Mouse (Mus musculus): ENCODE data around the gene Trpv6. TPM values are rescaled to one million over a fixed set of nuclear protein-coding genes. Genes with fewer than 3 reads are reported as not detected.
A peak's percentile ranks its signal among the peaks of the same experiment; 100 is the strongest.

Gene Trpv6
- polyA plus RNA-seq, 1 experiment from 2014 or later: 1.8 TPM

DNA sequence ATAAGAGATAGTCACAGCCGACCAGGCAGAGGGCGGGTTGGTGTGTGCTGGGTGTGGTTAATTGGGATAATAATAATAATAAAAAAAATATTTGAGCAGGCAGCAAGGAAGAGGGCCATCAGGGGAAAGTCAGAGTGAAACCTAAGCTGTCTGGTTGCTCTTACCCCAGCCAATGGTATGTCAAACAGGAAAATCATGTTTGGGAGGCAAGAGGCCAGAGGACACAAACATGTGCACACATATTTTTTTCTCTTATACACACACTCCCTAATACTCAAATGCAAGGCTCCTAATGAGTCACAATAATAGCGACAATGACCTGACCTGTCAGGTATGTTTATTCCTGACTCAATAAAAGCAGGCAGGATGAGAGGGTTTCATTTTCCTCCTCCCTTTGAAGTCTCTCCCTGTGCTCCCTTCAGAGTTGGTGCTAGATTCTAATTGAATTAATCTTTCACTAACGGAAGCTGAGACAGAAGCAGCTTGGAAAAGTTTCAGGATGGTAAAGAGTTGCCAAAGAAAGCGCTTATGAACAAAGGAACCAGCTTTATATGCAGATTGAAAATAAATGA lies 59.6 kb downstream of the Trpv6 start:
- Histone ChIP-seq H3K9ac (no peak overlapping the region), H3K9me3 (replicated peaks) (no peaks in the 10 kb centered on the region), H3K36me3 (no peaks in the 10 kb centered on the region), H3K4me1 (peaks cover 4% of the 10 kb centered on the region; the same call in 1 of the 2 replicates), H3K27me3 (no peaks in the 10 kb centered on the region), H3K27ac (replicated peaks) (0 out of 2 replicates have a peak overlapping the region, but pooled peaks have one; percentile 48), H3K4me3 (replicated peaks) (no peak overlapping the region), H3K4me2 (replicated peaks) (no peak overlapping the region)
- ATAC-seq (ENCODE audit: insufficient number of reproducible peaks, low FRiP score, low TSS enrichment, low read depth): peak; percentile 29; the same call in 1 of the 2 replicates
- WGBS: 41% methylated on average over 5 of the region's 5 CpGs

Other genes with a start within 250 kb of the Trpv6 start
- not detected in 2 replicates for gene Gm5771, start 244.0 kb downstream of the Trpv6 start, polyA plus RNA-seq (2015; fragmentation: Nextera tagmentation; extraction: Ambion mirVana)
- gene Gm10334, start 190.3 kb downstream of the Trpv6 start, polyA plus RNA-seq (2015; fragmentation: Nextera tagmentation; extraction: Ambion mirVana): not detected in 2 replicates
- 0.28 TPM in 1 of 2 replicates, not detected in the other for gene Prss1, start 177.5 kb downstream of the Trpv6 start, polyA plus RNA-seq (2015; fragmentation: Nextera tagmentation; extraction: Ambion mirVana)
- gene Prss2, start 114.6 kb downstream of the Trpv6 start, polyA plus RNA-seq (2015; fragmentation: Nextera tagmentation; extraction: Ambion mirVana): not detected in 2 replicates
- 27.4 and 28.4 TPM in 2 replicates for gene Ephb6, start 30.9 kb downstream of the Trpv6 start, polyA plus RNA-seq (2015; fragmentation: Nextera tagmentation; extraction: Ambion mirVana)
- not detected in 2 replicates for gene Trpv5, start 44.4 kb upstream of the Trpv6 start, polyA plus RNA-seq (2015; fragmentation: Nextera tagmentation; extraction: Ambion mirVana)
- not detected in 2 replicates for gene Llcfc1, start 48.0 kb upstream of the Trpv6 start, polyA plus RNA-seq (2015; fragmentation: Nextera tagmentation; extraction: Ambion mirVana)
- gene Kel, start 67.9 kb upstream of the Trpv6 start, polyA plus RNA-seq (2015; fragmentation: Nextera tagmentation; extraction: Ambion mirVana): 0.81 and 0.94 TPM in 2 replicates
- gene Olfr459, start 138.8 kb upstream of the Trpv6 start, polyA plus RNA-seq (2015; fragmentation: Nextera tagmentation; extraction: Ambion mirVana): not detected in 2 replicates
- not detected in 2 replicates for gene Pip, start 211.1 kb upstream of the Trpv6 start, polyA plus RNA-seq (2015; fragmentation: Nextera tagmentation; extraction: Ambion mirVana)
- gene Sval2, start 216.6 kb upstream of the Trpv6 start, polyA plus RNA-seq (2015; fragmentation: Nextera tagmentation; extraction: Ambion mirVana): not detected in 2 replicates